8 mouse cellular contexts compared by ENCODE assay signal in genomic region chr10:90657416-90658120, GRCm38 (mm10).
DNase-seq lines count a peak whose midpoint lies in the region; ATAC-seq and TF ChIP-seq lines count a peak whose summit lies in the region.

No protein-coding gene starts in this region.

- H3K9me3 ChIP-seq in midbrain, embryonic 13.5 days: no peaks in the 10 kb centered on the region
- H3K9me3 ChIP-seq in midbrain, embryonic 10.5 days (replicated peaks): no peaks in the 10 kb centered on the region

- no peak overlapping the region for H3K27ac ChIP-seq in gastrocnemius, adult 2 months
- H3K27ac ChIP-seq in midbrain, embryonic 13.5 days: no peak overlapping the region
- H3K27ac ChIP-seq in midbrain, embryonic 10.5 days (replicated peaks): no peak overlapping the region

- TF ChIP-seq CTCF in gastrocnemius, adult 2 months (IDR thresholded peaks at IDR 0.05): no peak

- intact Hi-C loops in gastrocnemius, adult 2 months (cut with DNase I): no loop called here

- peak; percentile 25 for DNase-seq in gastrocnemius, adult 2 months
- DNase-seq in gastrocnemius, adult 18-20 months (ENCODE audit: low spot score): no peak
- DNase-seq in midbrain, embryonic 10.5 days (ENCODE audit: low spot score): no peak
- peak; percentile 80 to 82 for DNase-seq in cerebellum, postnatal 10 days
- peak; percentile 59 to 64 for DNase-seq in right cerebral cortex, postnatal 10 days (ENCODE audit: low spot score in 2 of 2)
- no peak for DNase-seq in yolk sac, embryonic 10.5 days (ENCODE audit: low spot score)
- no peak for DNase-seq in retina, embryonic 14.5 days (ENCODE audit: low spot score)

- no peaks in the 10 kb centered on the region for H3K36me3 ChIP-seq in midbrain, embryonic 13.5 days
- no peaks in the 10 kb centered on the region for H3K36me3 ChIP-seq in midbrain, embryonic 10.5 days

- ATAC-seq in midbrain, embryonic 13.5 days: 0 out of 2 replicates have a peak, but pooled peaks have one; percentile 58

- no peaks in the 10 kb centered on the region for H3K27me3 ChIP-seq in midbrain, embryonic 13.5 days
- no peaks in the 10 kb centered on the region for H3K27me3 ChIP-seq in midbrain, embryonic 10.5 days (ENCODE audit: low read depth, poor library complexity, severe bottlenecking)

- no peaks in the 10 kb centered on the region; the same call in 1 of the 2 replicates for H3K4me1 ChIP-seq in midbrain, embryonic 13.5 days (replicated peaks)
- H3K4me1 ChIP-seq in midbrain, embryonic 10.5 days: no peaks in the 10 kb centered on the region

- H3K9ac ChIP-seq in midbrain, embryonic 13.5 days (replicated peaks): no peak overlapping the region

- no peak overlapping the region for H3K4me3 ChIP-seq in gastrocnemius, adult 2 months
- no peak overlapping the region for H3K4me3 ChIP-seq in midbrain, embryonic 13.5 days (replicated peaks)
- no peak overlapping the region for H3K4me3 ChIP-seq in midbrain, embryonic 10.5 days

- 69% methylated on average over 7 of the region's 7 CpGs for whole genome bisulfite sequencing in midbrain, embryonic 13.5 days
- 82% methylated on average over 7 of the region's 7 CpGs for WGBS in midbrain, embryonic 10.5 days

- H3K4me2 ChIP-seq in midbrain, embryonic 13.5 days (replicated peaks): no peak overlapping the region

Comparison
In these comparisons a context has a peak if more than half of its experiments do, and no peak if none do; other contexts are left out.
1. DNase-seq: peak in gastrocnemius, adult 2 months (single experiment), cerebellum, postnatal 10 days (2 of 2) and right cerebral cortex, postnatal 10 days (2 of 2); none in gastrocnemius, adult 18-20 months (single experiment), midbrain, embryonic 10.5 days (single experiment), yolk sac, embryonic 10.5 days (single experiment) and retina, embryonic 14.5 days (single experiment).